Mouse (Mus musculus) erythroblast, embryonic 14.5 days (primary cell): ENCODE data around the gene Ldlr.

Experiments
- GATA1 ChIP-seq: IDR thresholded peaks from 2 replicates; pipeline ENCODE4 v1.6.1; 2012; ENCODE audit warnings: low read length, inconsistent platforms, mixed read lengths
- TAL1 ChIP-seq: IDR thresholded peaks from 3 replicates; pipeline ENCODE4 v1.6.1; 2012; ENCODE audit warnings: low read length, inconsistent platforms, mixed read lengths

DNA sequence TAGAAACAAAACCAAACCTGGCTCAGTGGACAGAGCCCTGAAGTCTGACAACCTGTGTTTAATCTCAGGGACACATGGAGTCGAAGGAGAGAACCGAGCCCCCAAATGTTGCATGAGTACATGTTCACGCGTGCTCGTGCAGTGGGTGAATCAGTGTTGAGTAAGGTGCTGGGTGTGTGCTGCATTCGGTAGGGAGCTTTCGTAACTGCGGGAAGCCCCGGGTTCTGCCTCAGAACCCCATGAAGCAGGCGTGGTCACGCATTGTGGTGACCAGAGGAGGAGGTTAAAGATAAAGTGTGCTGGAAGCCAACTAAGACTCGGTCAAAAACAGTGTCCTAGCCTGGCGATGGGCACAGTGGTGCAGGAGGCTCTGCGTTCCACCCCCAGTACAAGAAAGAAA is 17.1 kb downstream of the Ldlr start:
- TF ChIP-seq GATA1, result no peak
- no peak for TF ChIP-seq TAL1
